Mouse (Mus musculus): ENCODE measurements around the gene Noxo1.

DNA sequence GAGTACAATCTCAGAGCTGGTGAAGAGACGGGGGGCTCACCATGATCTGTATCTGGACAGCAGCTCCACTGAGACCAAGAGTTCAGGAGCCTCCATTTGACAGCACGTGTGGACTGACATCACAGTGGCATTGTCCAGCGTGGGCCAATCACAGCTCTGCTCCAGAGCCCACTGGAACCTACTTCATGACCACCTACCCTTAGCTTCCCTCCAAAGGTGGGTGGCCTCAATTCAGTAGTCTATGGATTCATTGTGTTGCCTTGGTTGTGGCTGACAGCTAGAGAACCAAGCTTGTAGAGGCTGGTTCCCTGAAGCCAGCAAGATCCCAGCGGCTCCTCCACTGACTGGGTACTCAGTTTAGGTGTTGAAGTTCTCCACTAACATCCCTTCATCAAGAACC lies 21.9 kb downstream of the Noxo1 start, which contains the start of the genes Rnf151 and Rps2:
- TF ChIP-seq MAZ (IDR thresholded peaks at IDR 0.05; ENCODE audit: low read depth, low read length): no peak
- no peak for TF ChIP-seq USF2 (IDR thresholded peaks at IDR 0.05; ENCODE audit: borderline replicate concordance in 1 of 2, insufficient read depth in 1 of 2, low read depth in 1 of 2, low read length in 2 of 2)
- TF ChIP-seq RCOR1 (IDR thresholded peaks at IDR 0.05; ENCODE audit: low read depth, low read length): no peak
- no peak for TF ChIP-seq MAX (IDR thresholded peaks at IDR 0.05; ENCODE audit: low read length)
- no peak; a peak in 1 of 4 replicates for TF ChIP-seq POLR2A (IDR thresholded peaks at IDR 0.05; ENCODE audit: control insufficient read depth in 1 of 2, insufficient read depth in 1 of 2, low read depth in 1 of 2, low read length in 2 of 2, poor library complexity in 1 of 2)
- TF ChIP-seq TBP (IDR thresholded peaks at IDR 0.05; ENCODE audit: low read depth, low read length): no peak
- TF ChIP-seq SMC3 (IDR thresholded peaks at IDR 0.05; ENCODE audit: low read depth, low read length): no peak
- no peak for TF ChIP-seq MAFK (IDR thresholded peaks at IDR 0.05; ENCODE audit: borderline replicate concordance, low read depth, low read length)
- no peak for TF ChIP-seq CHD2 (IDR thresholded peaks at IDR 0.05; ENCODE audit: low read length)
- no peak for TF ChIP-seq CTCF (IDR thresholded peaks at IDR 0.05 in 2 of 3, conservative IDR thresholded peaks at IDR 0.05 in 1 of 3; ENCODE audit: control insufficient read depth in 1 of 3, insufficient read depth in 1 of 3, low read depth in 2 of 3, low read length in 3 of 3, poor library complexity in 1 of 3, severe bottlenecking in 1 of 3)
- no peak for TF ChIP-seq EP300 (IDR thresholded peaks at IDR 0.05; ENCODE audit: low read depth in 1 of 2, low read length in 2 of 2)
- TF ChIP-seq ZNF384 (IDR thresholded peaks at IDR 0.05; ENCODE audit: low read depth, low read length): no peak

Data from MEL (cell line).